Mouse (Mus musculus) splenic B cell, adult 2 months (primary cell): ENCODE data around the gene Nup107.

Source experiments
- DNase-seq: peaks from one replicate; pipeline ENCODE4 v3.0.0-alpha.2; 2011; ENCODE audit warnings: low read depth, low spot score
- H3K27me3 ChIP-seq: 2 replicates; pipeline ENCODE4 v1.6.1; 2012; ENCODE audit warnings: mild to moderate bottlenecking, low read length, moderate library complexity, mixed read lengths; ENCODE audit not compliant: control insufficient read depth, poor library complexity, insufficient read depth, severe bottlenecking
- H3K36me3 ChIP-seq: 2 replicates; pipeline ENCODE4 v1.6.1; 2012; ENCODE audit warnings: mild to moderate bottlenecking, low read length, moderate library complexity, mixed read lengths; ENCODE audit not compliant: control insufficient read depth, poor library complexity, insufficient read depth, severe bottlenecking

Nup107 gene

GRCm38 (mm10) chr10:117703506-117703905, 89.0 kb downstream of the Nup107 start:
- peaks cover 9% of the 10 kb centered on the region for H3K36me3 ChIP-seq
- H3K27me3 ChIP-seq = no peaks in the 10 kb centered on the region
- DNase-seq = no peak

- Histone ChIP-seq H3K36me3 (peaks cover 10% of the 10 kb centered on the region), H3K27me3 (no peaks in the 10 kb centered on the region)
These were observed 90.3 kb downstream of the Nup107 start for GRCm38 (mm10) chr10:117702024-117702833.

GRCm38 (mm10) chr10:117701034-117701829, 91.3 kb downstream of the Nup107 start:
- no peak for DNase-seq
- H3K27me3 ChIP-seq = no peaks in the 10 kb centered on the region
- peaks cover 10% of the 10 kb centered on the region for H3K36me3 ChIP-seq

More at GRCm38 (mm10) chr10:117702024-117702833, 90.3 kb downstream of the Nup107 start:
- DNase-seq = no peak
